Mouse (Mus musculus): ENCODE data around the gene Tuba8.

- TF ChIP-seq CTCF (IDR thresholded peaks at IDR 0.05; ENCODE audit: low read depth, low read length) (peak; percentile 70), POLR2A (IDR thresholded peaks at IDR 0.05; ENCODE audit: extremely low read depth, insufficient read depth, low read length) (no peak)
Measured at GRCm38 (mm10) chr6:121272075-121272800, 61.7 kb downstream of the Tuba8 start.

All from liver, adult 2 months (tissue).